Mouse (Mus musculus): ENCODE data around the gene Pcbd2.

DNA sequence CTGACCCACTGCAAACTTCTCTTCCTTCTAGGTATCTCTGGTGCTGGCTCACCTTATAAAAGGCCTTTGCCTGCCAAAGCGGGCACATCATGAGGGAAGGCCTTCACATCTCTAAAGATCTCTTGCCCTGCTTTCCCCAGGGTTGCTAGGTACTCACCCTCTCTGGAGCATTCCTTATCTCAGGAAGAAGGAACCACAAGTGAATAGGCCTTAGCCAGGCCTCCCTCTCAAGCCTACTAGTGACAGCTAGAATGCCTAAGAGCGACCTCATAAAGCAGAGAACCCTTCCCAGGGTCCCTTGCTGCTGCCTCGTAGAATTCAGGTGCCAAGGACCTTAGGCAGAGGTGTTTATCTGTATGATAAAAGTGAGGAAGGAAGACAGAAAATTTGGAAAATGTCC is 57.1 kb downstream of the Pcbd2 start, which contains the start of gene Catsper3:
- TF ChIP-seq POLR2A (IDR thresholded peaks at IDR 0.05; ENCODE audit: insufficient read length, low read depth) (no peak), CEBPB (IDR thresholded peaks at IDR 0.05; ENCODE audit: insufficient read depth, poor library complexity, severe bottlenecking) (no peak)
